Mouse (Mus musculus) left cerebral cortex, adult 11 months (tissue): ENCODE results near the gene Cldn13.

Source experiments
- DNase-seq: peaks from one replicate; pipeline ENCODE4 v3.0.0; 2022; ENCODE audit warnings: low spot score

Gene Cldn13

GRCm38 (mm10) chr5:134891552-134891951 lies 23.8 kb downstream of the Cldn13 start:
- DNase-seq = no peak

GRCm38 (mm10) chr5:134890601-134891054 lies 24.7 kb downstream of the Cldn13 start:
- no peak for DNase-seq

- no peak for DNase-seq
Observed at GRCm38 (mm10) chr5:134888505-134888904, 26.8 kb downstream of the Cldn13 start.

- DNase-seq = no peak
Observed at GRCm38 (mm10) chr5:134887447-134888335, 27.6 kb downstream of the Cldn13 start.

- DNase-seq = no peak
Observed at GRCm38 (mm10) chr5:134883077-134883476, 32.2 kb downstream of the Cldn13 start.

GRCm38 (mm10) chr5:134876801-134877200 lies 38.5 kb downstream of the Cldn13 start:
- no peak for DNase-seq

GRCm38 (mm10) chr5:134875245-134875644 lies 40.1 kb downstream of the Cldn13 start:
- DNase-seq = no peak

GRCm38 (mm10) chr5:134873956-134874879 lies 41.1 kb downstream of the Cldn13 start:
- no peak for DNase-seq

- no peak for DNase-seq
Observed at GRCm38 (mm10) chr5:134873034-134873433, 42.3 kb downstream of the Cldn13 start.

- no peak for DNase-seq
Observed at GRCm38 (mm10) chr5:134872597-134872996, 42.7 kb downstream of the Cldn13 start.

- DNase-seq = no peak
Observed at GRCm38 (mm10) chr5:134868506-134868905, 46.8 kb downstream of the Cldn13 start.

- DNase-seq = no peak
Observed at GRCm38 (mm10) chr5:134867320-134868144, 47.8 kb downstream of the Cldn13 start.

GRCm38 (mm10) chr5:134865158-134865557 lies 50.2 kb downstream of the Cldn13 start:
- no peak for DNase-seq
